Mouse (Mus musculus): ENCODE measurements around the gene 4930558K02Rik.

DNA sequence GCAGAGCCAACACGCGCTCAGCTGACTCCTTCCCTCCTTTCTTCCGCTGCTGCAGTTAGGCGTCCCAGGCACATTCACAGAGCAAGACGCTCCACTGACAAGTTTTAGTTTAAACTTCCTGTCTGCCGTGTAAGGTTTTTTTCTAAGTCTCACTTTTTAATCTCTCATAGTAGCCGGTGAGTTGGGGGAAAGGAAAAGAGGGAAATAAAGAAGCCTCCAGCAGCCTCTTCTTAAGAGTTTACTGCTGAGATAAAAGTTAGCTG, 25.0 kb upstream of the 4930558K02Rik start:
- TF ChIP-seq TCF12 (IDR thresholded peaks at IDR 0.05; ENCODE audit: insufficient read depth, poor library complexity, severe bottlenecking): no peak
- no peak for TF ChIP-seq USF1 (IDR thresholded peaks at IDR 0.05; ENCODE audit: low read depth)
- TF ChIP-seq MAX (IDR thresholded peaks at IDR 0.05; ENCODE audit: low read depth): no peak
- no peak for TF ChIP-seq POLR2A (IDR thresholded peaks at IDR 0.05; ENCODE audit: insufficient read length, low read depth)
- TF ChIP-seq POLR2AphosphoS2 (IDR thresholded peaks at IDR 0.05; ENCODE audit: insufficient read length, low read depth): no peak
- TF ChIP-seq MYOG (IDR thresholded peaks at IDR 0.05; ENCODE audit: control insufficient read depth in 1 of 3, insufficient read depth in 1 of 3, insufficient read length in 2 of 3, low read depth in 2 of 3): no peak
- TF ChIP-seq E2F4 (IDR thresholded peaks at IDR 0.05; ENCODE audit: insufficient read depth): no peak
- no peak for TF ChIP-seq MYOD1 (IDR thresholded peaks at IDR 0.05; ENCODE audit: control insufficient read depth in 1 of 3, insufficient read length in 2 of 3, low read depth in 2 of 3)
- no peak for TF ChIP-seq SRF (IDR thresholded peaks at IDR 0.05; ENCODE audit: control insufficient read depth, insufficient read length, low read depth)
- no peak for TF ChIP-seq TCF3 (IDR thresholded peaks at IDR 0.05; ENCODE audit: insufficient read length, low read depth)
- no peak for TF ChIP-seq CEBPB (IDR thresholded peaks at IDR 0.05; ENCODE audit: insufficient read depth, poor library complexity, severe bottlenecking)
- TF ChIP-seq REST (IDR thresholded peaks at IDR 0.05; ENCODE audit: insufficient read depth, insufficient read length): no peak
